Mouse (Mus musculus) brain, embryonic 18.5 days (tissue): ENCODE measurements around the gene Fthl17e.
"Not testable (repeated sequence)": the region's sequence is repeated elsewhere in the genome, so short reads cannot be mapped to it uniquely, and the experiment has no call there.

Experiments used
- DNase-seq: peaks from one replicate; pipeline ENCODE4 v3.0.0-alpha.2; 2012; ENCODE audit warnings: low read depth, low spot score

The Fthl17e gene

DNA sequence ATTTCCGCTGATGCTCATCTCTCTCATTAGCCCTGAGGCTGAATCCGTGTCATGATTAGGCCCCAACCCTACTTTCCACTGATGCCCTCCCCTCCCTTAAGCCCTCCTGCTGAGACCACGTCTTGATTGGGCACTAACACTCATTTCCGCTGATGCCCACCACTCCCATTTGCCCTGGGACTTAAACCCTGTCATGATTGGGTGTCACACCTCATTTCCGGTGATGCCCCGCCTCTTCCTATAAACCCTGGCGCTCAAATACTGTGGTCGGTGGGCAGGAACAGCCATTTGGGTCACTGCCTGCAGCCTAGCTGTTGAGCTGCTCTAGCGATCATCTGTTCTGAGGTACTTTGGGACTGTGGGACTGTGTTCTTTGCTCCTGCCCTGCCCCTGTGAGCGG is at the start of gene Fthl17e:
Gene Fthl17e, plus strand, starts transcription at position 301 of the 400 bp plus-strand sequence.
- DNase-seq, result not testable (repeated sequence)

DNA sequence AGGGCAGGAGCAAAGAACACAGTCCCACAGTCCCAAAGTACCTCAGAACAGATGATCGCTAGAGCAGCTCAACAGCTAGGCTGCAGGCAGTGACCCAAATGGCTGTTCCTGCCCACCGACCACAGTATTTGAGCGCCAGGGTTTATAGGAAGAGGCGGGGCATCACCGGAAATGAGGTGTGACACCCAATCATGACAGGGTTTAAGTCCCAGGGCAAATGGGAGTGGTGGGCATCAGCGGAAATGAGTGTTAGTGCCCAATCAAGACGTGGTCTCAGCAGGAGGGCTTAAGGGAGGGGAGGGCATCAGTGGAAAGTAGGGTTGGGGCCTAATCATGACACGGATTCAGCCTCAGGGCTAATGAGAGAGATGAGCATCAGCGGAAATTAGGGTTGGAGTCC is 46.6 kb upstream of the Fthl17e start, which contains the start of gene Fthl17d:
Gene Fthl17d, minus strand, starts transcription at position 101 of the 400 bp plus-strand sequence.
- not testable (repeated sequence) for DNase-seq

GRCm38 (mm10) chrX:9016079-9016478 is 17.2 kb upstream of the Fthl17e start:
- DNase-seq, result peak; percentile 0

DNA sequence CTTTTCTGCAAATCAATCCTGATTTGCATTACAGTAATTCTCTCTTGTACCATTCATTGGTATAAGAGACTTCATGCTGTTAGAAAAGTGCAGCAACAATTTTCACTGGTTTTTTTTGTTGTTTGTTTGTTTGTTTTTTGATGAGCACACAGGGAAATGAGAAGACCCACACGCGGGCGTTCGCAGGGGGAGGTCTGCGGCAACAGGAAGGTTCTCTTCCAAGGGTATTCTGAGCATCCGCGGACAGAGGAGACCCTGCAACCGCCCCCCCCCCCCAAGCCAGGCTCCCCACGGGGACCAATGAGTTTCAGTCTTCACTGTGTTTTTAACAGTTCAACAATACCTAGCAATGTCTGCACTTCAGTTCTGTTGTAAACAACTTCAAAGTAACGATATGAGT is 13.8 kb upstream of the Fthl17e start:
- DNase-seq, result no peak

GRCm38 (mm10) chrX:9041611-9042010 is 8.3 kb downstream of the Fthl17e start:
- not testable (repeated sequence) for DNase-seq

DNA sequence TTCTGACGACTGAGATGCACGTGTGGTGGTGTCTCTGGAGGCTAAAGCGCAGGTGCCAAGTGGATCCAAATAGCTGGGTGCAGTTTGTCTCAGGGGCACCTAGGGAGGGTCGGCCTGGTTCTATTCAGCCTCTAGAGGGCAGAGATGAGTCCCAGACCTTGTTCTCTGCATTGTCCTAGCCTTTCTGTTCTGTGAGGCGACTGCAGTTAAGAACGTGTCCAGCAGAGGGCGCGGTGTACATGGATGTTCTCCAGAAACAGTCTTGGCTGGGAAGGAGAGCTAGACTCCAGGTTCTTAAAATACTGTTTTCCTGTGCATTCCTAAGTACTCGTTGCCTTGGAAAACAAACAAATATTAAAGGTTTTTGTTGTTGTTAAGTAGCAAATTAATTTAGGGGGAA is 27.7 kb downstream of the Fthl17e start:
- DNase-seq, result not testable (repeated sequence)

- no peak for DNase-seq
Measured at GRCm38 (mm10) chrX:9062101-9062500, 28.8 kb downstream of the Fthl17e start.

- DNase-seq, result not testable (repeated sequence)
Measured at GRCm38 (mm10) chrX:9062715-9063114, 29.4 kb downstream of the Fthl17e start, which contains the start of gene Fthl17f. TSS of gene Fthl17f (plus strand) at chrX:9063015.

- not testable (repeated sequence) for DNase-seq
Measured at GRCm38 (mm10) chrX:9077699-9078098, 44.4 kb downstream of the Fthl17e start.
